Mouse (Mus musculus): ENCODE data around the gene Prpf6. TPM values are rescaled to one million over a fixed set of nuclear protein-coding genes. Genes with fewer than 3 reads are reported as not detected.

Gene Prpf6
- total RNA-seq (2021) = 10 to 100 TPM; 51.4 to 58.3 TPM
- long read RNA-seq, experiment 1, transcript Prpf6-201 (21 exons, 3,054 nt) = major isoform, 40 of 65 reads
- long read RNA-seq, experiment 1, partial matches to known transcripts = 17 of 65 reads
- long read RNA-seq, experiment 1, other reads (novel, unspliced or antisense) = 8 of 65 reads
- long read RNA-seq, experiment 2, transcript Prpf6-201 (21 exons, 3,054 nt) = major isoform, 34 of 43 reads
- long read RNA-seq, experiment 2, partial matches to known transcripts = 7 of 43 reads
- long read RNA-seq, experiment 2, other reads (novel, unspliced or antisense) = 2 of 43 reads

- no peak for DNase-seq
Observed at GRCm38 (mm10) chr2:181591528-181592085, at the start of gene Prpf6. Gene Prpf6, plus strand, starts transcription at chr2:181591868.

- no peak for DNase-seq
Observed at GRCm38 (mm10) chr2:181546142-181546541, 45.5 kb upstream of the Prpf6 start.

- no peak for DNase-seq
Observed at GRCm38 (mm10) chr2:181548227-181548626, 43.4 kb upstream of the Prpf6 start.

DNA sequence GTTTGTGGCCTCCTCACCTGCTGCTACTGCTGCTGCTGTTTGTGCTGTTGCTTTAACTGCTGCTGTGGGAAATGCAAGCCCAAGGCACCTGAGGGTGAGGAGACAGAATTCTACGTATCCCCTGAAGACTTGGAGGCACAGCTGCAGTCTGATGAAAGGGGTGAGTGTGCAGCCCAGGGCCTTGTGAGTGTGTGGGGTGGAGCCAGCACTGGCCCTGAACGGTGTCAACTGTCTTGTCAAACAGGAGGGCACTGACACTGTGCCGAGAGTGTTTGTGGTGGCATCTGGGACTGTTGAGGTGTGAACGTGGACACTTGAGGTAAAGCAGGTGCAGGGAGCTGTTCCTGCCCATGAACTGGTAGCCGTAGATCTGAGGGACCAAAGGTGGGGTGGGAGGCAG, 43.0 kb upstream of the Prpf6 start:
- DNase-seq = no peak

DNA sequence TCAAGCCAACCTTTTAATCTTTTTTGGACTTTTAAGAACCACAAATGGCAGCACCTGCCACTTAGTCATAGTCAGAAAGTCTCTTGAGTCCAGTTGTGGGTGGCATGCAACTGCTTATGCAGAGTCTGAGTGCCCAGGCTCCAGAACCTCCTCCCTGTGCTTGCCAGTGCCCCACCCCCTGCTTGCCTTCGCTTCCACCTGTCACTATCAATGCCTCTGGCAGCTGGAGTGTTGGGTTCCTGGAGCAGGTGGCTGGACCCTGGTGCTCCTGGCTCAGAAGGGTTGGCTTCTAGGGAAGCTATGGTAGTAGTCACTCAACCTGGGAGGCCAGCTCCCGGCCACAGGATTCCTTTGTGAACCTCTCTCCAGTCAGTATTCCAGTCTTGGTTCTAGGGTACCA, 41.4 kb upstream of the Prpf6 start:
- DNase-seq = no peak

- DNase-seq = no peak
Observed at GRCm38 (mm10) chr2:181553772-181554171, 37.9 kb upstream of the Prpf6 start.

GRCm38 (mm10) chr2:181567338-181567737, 24.3 kb upstream of the Prpf6 start:
- DNase-seq = no peak

- DNase-seq = peak; percentile 73
Observed at GRCm38 (mm10) chr2:181568272-181569008, 23.2 kb upstream of the Prpf6 start.

- DNase-seq = no peak
Observed at GRCm38 (mm10) chr2:181569856-181570255, 21.8 kb upstream of the Prpf6 start.

DNA sequence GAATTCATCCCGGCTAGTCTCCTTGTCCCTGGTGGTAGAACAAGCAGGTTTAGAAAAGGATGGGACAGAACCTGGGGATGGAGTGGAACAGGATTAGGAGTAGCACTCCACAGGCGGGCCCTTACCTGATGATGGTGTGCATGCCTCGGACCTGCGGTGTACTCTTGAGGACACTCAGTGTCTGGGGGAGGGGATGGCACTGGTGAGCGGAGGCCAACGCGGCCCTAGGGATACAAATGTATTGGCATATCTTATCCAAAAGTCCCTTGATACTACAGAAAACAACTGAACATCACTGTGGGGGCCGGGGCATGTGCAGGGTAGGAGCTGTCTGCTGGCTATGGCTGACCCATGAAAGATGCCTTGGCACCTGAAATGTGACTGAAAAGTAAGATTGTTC, 21.3 kb upstream of the Prpf6 start:
- no peak for DNase-seq

DNA sequence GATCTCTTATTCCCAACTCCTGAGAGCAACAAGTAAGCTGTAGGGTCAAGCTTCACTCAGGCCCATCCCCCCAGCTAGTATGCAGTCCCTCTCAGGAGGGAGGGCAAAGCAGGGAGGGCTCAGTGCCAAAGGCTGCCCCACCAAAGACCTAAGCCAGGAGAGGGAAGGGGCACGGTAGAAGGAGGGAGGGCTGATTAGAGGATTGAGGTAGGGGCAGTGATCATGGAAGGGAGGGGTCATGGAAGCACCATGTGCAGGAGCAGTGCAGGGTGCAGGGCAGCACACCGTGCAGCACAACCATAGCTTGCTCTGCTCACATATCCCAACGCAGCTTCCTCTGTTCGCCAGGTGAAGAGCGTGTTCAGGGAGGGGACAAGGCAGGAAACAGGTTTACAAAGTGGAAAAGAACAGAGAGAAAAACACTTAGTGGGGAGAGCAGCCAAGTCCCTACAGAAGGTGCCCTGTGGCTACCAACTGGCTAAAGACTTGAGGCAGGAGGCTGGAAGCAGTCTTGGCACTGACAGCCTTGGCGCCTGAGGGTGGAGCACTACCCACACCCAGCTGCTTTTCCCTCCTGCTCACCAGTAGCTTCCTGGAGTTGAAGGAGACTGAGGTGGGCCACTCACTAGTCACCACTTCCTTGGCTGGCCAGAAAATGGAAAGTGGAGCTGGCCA, 20.6 kb upstream of the Prpf6 start:
- DNase-seq = no peak

- DNase-seq = no peak
Observed at GRCm38 (mm10) chr2:181571941-181572670, 19.6 kb upstream of the Prpf6 start.

DNA sequence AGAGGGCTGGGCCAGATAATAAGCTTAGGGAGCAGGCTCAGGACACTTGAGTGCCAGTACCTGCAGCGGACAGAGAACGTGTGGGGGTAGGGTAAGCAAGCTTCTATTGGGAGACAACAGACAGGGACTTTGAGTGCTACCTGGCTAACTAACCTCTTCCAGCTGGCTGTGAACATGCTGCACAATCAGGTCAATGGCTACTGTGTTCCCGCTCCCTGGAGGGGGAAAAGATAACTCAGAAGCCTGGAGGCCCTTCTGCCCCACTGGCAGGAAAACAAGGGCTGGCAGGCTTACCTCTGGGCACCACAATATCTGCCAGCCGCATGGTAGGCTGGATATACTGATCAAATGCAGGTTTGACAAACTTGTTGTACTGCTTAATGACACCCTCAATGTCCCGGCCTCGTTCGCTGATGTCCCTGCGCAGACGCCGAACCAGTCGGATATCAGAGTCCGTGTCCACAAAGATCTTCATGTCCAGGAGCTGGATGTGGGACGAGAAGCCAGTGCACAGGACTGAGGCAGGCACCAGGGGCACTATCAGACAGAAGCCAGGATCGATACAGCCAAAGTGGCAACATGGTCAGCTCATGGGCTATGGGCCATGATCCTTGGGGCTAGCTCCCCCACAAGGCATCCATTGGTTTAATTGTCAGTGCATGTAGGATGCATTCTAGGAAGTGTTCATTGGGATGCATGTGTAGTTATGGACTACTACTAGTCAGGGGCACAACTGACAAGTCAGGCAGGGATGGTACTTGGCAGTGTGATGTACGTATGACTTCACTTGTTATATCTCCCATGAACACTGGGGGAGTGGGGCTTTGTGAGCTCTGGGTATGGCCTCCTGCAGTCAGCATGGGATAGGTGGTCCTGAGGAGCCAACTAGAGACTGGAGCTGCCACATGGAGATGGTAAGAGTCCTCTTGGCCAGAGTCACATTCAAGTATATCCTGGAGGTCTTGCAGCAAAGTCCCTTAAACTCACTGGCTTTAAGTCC, 18.4 kb upstream of the Prpf6 start:
- peak; percentile 1 for DNase-seq

DNA sequence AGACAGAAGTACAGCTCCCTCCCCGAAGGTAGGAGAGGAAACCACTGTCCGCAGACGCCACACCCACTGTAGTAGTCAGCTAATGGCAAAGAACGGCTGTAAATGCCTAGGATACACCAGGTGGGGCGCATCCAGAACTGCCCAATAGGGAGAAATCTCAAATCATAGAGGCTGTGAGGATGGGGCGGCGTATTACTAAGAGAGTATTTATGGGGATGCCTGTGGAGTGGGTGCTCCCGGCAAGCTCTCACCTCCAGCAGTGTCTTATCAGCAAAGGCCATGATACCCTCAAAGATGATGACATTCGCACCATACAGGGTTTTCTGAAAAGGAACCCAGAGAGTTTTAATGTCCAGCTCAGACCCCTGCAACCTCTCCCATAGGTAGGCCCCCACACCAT, 17.7 kb upstream of the Prpf6 start:
- DNase-seq = peak; percentile 1

GRCm38 (mm10) chr2:181574921-181575545, 16.6 kb upstream of the Prpf6 start:
- DNase-seq = peak; percentile 0

GRCm38 (mm10) chr2:181576613-181577012, 15.1 kb upstream of the Prpf6 start:
- DNase-seq = no peak

DNA sequence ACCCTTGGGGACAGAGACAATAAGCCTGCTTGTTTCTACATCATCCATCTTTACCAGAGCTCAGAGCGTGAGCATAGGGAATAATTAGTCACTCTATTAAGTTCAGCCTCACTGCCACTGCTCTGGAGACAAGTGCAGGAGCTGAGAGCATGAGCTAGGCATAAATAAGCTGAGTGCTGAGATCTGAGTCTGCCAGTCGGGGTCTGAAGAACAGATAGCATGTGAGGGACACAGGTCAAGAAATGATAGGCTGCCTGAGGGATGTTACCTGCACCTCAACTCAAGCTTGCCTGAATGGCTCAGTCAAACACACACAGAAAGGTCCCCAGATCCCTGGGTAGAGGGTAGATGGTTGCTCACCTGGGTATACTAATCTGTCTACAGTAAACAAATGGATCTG, 14.5 kb upstream of the Prpf6 start:
- peak; percentile 1 for DNase-seq

GRCm38 (mm10) chr2:181577981-181578581, 13.6 kb upstream of the Prpf6 start:
- peak; percentile 7 for DNase-seq

DNA sequence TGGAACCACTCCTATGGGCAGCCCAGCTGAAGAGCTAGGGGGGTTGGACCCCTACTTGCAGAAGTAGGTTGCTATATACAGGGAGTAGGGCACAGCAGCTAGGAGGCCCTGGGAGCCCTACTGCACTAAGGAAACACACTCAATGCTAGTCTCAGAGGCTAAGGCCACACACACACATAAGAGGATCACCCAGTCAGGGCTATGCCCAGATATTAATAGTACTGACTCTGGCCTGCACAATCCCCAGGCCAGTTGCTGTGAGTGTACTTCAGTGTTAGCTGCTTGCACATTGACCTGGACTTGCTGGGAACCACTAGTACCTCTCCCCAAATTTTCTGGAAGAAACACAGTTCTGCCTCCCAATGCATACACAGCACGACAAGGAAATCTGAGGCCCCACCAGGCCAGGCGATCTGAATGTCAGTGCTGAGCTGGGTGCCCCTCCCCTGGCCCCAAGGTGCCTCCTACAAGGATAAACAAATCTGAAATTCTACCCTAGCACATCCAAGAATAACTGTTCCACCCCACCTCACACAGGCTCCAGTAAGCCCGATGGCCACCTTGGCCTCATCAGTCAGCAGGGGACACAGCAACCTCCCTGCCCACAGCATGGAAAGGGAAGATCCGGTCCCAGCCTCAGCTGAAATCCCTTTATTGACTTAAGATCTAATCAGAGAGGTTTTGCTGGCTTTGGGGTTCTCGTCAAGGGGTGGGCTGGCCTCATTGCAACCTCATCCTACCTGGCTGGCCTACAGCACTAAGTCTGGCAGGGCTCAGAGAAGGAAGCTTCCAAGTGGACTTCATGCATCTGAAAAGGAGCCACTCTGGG, 12.7 kb upstream of the Prpf6 start:
- peak; percentile 6 for DNase-seq

All from adrenal gland, postnatal 10 days (tissue).